Mouse (Mus musculus) megakaryocyte-erythroid progenitor cell, adult 5 weeks (primary cell): Measurements from ENCODE around the gene Gm14685. TPM values are rescaled to one million over a fixed set of nuclear protein-coding genes. Genes with fewer than 3 reads are reported as not detected.

ENCODE experiments used
- polyA plus RNA-seq: library from polyadenylated mRNA; stranded (reverse); fragments of >175 nt; gene quantifications from 2 replicates; pipeline ENCODE4 v1.2.3, GENCODE M21; 2012

The Gm14685 gene
- polyA plus RNA-seq, result 0.03 and 0.30 TPM in 2 replicates

DNA sequence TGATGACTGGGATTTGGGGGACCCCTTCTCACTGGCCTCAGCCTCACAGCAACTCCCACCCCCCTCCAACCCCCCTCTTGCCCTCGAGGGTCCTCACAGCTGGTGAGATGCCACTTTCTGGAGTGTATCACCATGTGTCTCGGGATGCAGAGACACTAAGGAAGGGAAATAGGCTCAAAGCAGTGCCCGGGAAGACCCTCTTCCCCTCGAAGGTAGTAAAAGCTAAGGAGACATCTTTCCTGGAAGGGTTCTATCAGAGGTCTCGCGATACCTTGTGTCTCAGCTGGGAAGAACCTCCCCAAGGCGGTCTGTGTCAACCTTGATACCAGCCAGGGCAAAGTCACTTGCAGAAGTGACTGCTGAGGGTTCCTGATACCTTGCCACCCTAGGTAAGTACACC is at the start of gene Gm14685:
Gene Gm14685, plus strand, starts transcription at position 301 of the 400 bp plus-strand sequence.

DNA sequence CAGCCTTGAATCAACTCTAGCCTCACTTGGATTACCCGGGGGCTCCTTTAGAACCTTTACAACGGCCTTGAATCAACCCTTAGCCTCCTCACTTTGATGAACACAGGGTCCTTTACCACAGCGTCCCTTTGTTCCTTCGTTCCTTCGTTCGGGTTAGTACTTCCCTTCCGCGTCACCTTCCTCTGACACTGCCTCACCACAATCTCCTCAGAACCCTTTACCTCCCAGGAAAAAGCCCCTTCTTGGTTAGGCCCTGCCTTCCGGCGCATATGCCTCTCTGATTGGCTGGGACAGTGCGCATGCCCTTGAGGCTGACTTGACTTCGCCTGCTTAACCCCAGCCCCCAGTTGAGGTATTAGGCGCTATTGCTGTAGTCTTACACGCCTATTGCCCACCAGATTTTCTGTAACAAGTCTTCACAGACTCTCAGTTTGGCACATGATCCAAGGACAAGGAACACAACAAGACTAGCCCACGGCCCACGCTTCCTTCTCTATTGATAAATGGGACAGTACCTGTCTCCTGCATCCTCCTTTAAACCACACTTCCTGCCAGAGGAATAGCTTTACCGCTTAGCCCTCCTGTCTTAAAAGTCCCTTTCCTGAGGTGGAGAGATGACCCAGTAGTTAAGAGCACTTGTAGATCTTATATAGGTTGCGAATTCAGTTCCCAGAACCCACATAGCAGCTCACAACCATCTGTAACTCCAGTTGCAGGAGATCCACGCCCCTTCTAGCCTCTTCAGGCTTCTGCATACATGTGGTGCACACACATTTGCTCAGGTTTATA is 34.4 kb upstream of the Gm14685 start, which contains the start of gene Xlr4a:
Gene Xlr4a, minus strand, starts transcription at position 212 of the 789 bp plus-strand sequence.

DNA sequence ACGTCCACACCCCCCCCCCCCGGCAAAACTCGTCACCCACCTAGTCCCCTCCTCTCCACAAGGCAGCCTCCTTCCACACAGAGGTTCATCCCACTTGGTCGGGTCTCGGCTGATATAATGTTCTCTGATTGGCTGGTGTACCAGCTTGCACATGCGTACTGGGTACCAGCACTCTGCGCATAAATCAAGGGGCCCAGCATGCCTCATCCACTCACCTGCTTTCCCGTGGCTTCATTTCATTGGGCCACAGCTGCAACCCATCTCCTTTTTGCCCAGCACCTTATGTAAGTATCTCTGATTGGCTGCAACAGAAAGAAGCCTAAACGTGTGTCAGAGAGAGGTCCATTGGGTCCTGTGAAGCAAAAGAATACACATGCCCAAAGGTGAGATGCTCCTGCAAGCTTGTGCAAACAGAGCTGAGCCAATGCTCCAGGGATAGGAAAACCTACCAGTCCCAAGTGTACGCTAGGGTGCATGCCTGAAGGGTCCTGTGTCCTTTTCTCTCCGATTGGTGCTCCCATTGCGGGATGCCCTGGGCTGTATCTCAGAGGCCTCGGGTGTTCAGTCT is 19.8 kb upstream of the Gm14685 start, which contains the start of gene Xlr3a:
Gene Xlr3a, minus strand, starts transcription at position 155 of the 568 bp plus-strand sequence.

DNA sequence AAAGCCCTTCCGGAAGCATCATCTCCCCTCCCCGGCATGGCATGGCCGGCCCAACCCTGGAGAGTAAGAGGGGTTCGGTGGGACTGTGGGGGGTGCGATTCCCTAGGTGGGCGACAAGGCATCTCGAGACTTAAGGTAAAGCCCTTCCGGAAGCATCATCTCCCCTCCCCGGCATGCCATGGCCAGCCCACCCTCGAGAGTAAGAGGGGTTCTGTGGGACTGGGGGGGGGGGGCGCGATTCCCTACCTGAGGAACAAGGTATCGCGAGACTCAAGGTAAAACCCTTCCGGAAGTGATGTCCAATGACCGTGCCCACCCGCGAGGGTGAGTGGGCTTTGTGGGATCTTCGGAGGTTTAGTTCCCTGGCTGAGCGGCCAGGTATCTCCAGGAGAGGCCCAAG is 31.6 kb downstream of the Gm14685 start, which contains the start of gene Xlr5b:
Gene Xlr5b, plus strand, starts transcription at position 301 of the 400 bp plus-strand sequence.

DNA sequence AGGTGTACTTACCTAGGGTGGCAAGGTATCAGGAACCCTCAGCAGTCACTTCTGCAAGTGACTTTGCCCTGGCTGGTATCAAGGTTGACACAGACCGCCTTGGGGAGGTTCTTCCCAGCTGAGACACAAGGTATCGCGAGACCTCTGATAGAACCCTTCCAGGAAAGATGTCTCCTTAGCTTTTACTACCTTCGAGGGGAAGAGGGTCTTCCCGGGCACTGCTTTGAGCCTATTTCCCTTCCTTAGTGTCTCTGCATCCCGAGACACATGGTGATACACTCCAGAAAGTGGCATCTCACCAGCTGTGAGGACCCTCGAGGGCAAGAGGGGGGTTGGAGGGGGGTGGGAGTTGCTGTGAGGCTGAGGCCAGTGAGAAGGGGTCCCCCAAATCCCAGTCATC is 32.5 kb downstream of the Gm14685 start, which contains the start of gene DXBay18:
Gene DXBay18, minus strand, starts transcription at position 101 of the 400 bp plus-strand sequence.

DNA sequence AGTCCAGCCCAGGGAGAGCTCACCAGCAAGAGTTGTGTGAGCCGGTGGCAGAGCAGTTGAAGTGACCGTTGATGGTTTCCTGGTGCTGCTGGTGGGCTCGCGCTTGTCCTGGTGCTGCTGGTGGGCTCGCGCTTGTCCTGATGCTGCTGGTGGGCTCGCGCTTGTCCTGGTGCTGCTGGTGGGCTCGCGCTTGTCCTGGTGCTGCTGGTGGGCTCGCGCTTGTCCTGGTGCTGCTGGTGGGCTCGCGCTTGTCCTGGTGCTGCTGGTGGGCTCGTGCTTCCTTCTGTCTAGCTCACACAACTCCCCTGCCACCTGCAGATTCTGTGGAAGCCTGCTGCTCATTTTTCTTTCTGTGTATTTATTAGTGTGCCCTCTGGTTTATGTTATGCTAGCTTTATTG is 60.0 kb downstream of the Gm14685 start, which contains the start of gene Spin2d:
Gene Spin2d, minus strand, starts transcription at position 101 of the 400 bp plus-strand sequence.

Other genes with a start within 250 kb of the Gm14685 start
- 4.9 and 5.8 TPM in 2 replicates for gene Cetn2, start 198.6 kb upstream of the Gm14685 start, polyA plus RNA-seq
- 1.4 TPM in 2 replicates for gene Nsdhl, start 198.5 kb upstream of the Gm14685 start, polyA plus RNA-seq
- 0.04 TPM in 1 of 2 replicates, not detected in the other for gene Zfp185, start 129.7 kb upstream of the Gm14685 start, polyA plus RNA-seq
- gene Pnma5, start 79.9 kb upstream of the Gm14685 start, polyA plus RNA-seq, result not detected in 2 replicates
- gene Pnma3, start 52.3 kb upstream of the Gm14685 start, polyA plus RNA-seq, result not detected in 2 replicates
- gene Xlr4a, start 34.6 kb upstream of the Gm14685 start, polyA plus RNA-seq, result 1.5 and 1.6 TPM in 2 replicates
- 0.03 and 0.31 TPM in 2 replicates for gene Xlr3a, start 20.0 kb upstream of the Gm14685 start, polyA plus RNA-seq
- not detected in 2 replicates for gene Xlr5b, start 31.7 kb downstream of the Gm14685 start, polyA plus RNA-seq
- gene DXBay18, start 32.4 kb downstream of the Gm14685 start, polyA plus RNA-seq, result not detected in 2 replicates
- not detected in 2 replicates for gene Spin2d, start 59.9 kb downstream of the Gm14685 start, polyA plus RNA-seq
- gene Xlr3b, start 75.2 kb downstream of the Gm14685 start, polyA plus RNA-seq, result 0.12 and 0.24 TPM in 2 replicates
- gene Xlr4b, start 97.3 kb downstream of the Gm14685 start, polyA plus RNA-seq, result 1.2 and 1.3 TPM in 2 replicates
- 20.1 and 21.8 TPM in 2 replicates for gene F8a, start 111.2 kb downstream of the Gm14685 start, polyA plus RNA-seq
- gene Xlr4c, start 126.1 kb downstream of the Gm14685 start, polyA plus RNA-seq, result 0.97 and 1.8 TPM in 2 replicates
- gene Xlr3c, start 148.3 kb downstream of the Gm14685 start, polyA plus RNA-seq, result 0.04 TPM in 1 of 2 replicates, not detected in the other
- gene Xlr5a, start 175.9 kb downstream of the Gm14685 start, polyA plus RNA-seq, result not detected in 2 replicates
- not detected in 2 replicates for gene Xlr5c, start 175.9 kb downstream of the Gm14685 start, polyA plus RNA-seq
- gene Gm45015, start 219.8 kb downstream of the Gm14685 start, polyA plus RNA-seq, result not detected in 2 replicates
- 2.0 and 3.3 TPM in 2 replicates for gene Zfp275, start 225.6 kb downstream of the Gm14685 start, polyA plus RNA-seq